Mouse (Mus musculus): ENCODE measurements around the gene C9orf72. TPM values are rescaled to one million over a fixed set of nuclear protein-coding genes. Genes with fewer than 3 reads are reported as not detected.
"Not testable (repeated sequence)": the region's sequence is repeated elsewhere in the genome, so short reads cannot be mapped to it uniquely, and the experiment has no call there.

Gene C9orf72
- total RNA-seq (2021): 1 to 10 TPM; 9.1 to 9.2 TPM
- long read RNA-seq, experiment 1, transcript C9orf72-203 (11 exons, 3,193 nt): major isoform, 9 of 15 reads
- long read RNA-seq, experiment 1, partial matches to known transcripts: 3 of 15 reads
- long read RNA-seq, experiment 1, other reads (novel, unspliced or antisense): 3 of 15 reads
- long read RNA-seq, experiment 2, partial matches to known transcripts: 3 of 10 reads
- long read RNA-seq, experiment 2, other reads (novel, unspliced or antisense): 3 of 10 reads

DNA sequence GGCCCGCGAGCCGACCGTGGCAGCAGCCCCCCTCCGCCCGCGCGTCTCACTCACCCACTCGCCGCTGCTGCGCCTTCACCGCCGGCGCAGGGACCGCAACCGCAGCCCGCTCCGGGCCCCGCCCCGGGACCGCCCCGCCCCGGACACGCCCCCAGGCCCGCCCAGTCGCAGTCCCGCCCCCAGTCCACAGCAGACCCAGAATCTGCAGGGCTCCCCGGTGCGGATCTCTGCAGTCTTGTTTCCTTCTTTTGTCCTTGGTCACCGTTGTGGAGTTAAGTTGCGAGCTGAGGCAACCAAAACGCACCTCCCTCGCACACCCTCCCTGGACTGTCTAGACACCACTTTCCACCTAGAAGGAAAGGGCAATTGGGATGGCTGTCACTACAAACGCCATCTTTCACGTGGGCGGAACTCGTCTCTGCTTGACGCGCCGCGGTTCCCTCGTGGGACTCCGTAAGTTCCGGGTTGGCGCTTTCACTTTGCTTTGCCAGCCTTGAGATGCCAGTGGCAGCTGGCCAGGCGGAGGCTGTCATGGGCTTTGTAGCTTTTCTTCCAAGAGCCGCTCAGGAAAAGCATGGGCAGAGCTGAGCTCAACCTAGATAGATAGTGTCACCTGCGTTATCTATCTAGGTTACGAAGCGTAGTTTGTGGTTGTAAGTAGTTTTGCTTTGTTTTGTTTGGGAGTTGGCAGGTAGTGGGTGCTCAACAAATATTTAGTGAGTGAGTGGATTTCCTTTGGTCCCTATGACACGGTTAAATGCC is at the start of gene C9orf72:
C9orf72 (minus strand) TSS at position 442 of the 762 bp plus-strand sequence.
- peak; percentile 94 for DNase-seq

GRCm38 (mm10) chr4:35259006-35259405 is 33.0 kb upstream of the C9orf72 start:
- DNase-seq: no peak

DNA sequence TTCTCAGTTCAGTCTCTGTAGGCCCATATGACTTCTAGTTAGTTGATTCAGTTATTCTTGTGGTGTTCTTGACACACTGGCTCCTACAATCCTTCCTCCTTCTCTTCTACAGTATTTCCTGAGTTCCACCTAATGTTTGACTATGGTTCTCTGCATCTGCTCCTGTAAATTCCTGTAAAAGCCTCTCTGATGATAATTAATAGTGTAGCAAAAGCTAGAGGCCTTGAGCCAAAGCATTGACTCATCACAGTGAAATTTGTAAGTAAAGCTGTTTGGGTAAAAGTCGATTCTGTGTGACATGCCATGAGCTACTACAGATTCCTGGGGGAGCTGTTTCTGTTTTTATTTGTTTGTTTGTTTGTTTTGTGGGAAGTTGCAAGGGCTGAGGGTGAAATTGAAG is 18.0 kb upstream of the C9orf72 start:
- DNase-seq: no peak

DNA sequence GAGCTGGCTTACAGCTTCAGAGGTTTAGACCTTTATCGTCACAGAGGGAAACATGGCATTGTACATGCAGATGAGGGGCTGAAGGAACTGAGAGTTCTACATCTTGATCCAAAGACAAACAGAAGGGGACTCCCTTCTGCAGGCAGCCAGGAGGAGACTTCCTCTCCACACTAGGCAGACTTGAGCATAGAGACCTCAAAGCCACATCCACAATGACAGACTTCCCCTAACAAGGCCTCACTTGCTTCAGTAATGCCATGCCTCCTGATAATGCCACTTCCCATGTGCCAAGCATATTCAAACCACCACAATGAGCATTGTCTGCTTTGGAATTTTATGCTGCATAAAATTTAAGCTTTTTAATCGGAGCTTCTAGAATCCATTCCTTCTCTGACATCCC is 15.8 kb upstream of the C9orf72 start:
- no peak for DNase-seq

- no peak for DNase-seq
Observed at GRCm38 (mm10) chr4:35238696-35239095, 12.7 kb upstream of the C9orf72 start.

- not testable (repeated sequence) for DNase-seq
Observed at GRCm38 (mm10) chr4:35238240-35238639, 12.3 kb upstream of the C9orf72 start.

- no peak for DNase-seq
Observed at GRCm38 (mm10) chr4:35236313-35236712, 10.3 kb upstream of the C9orf72 start.

DNA sequence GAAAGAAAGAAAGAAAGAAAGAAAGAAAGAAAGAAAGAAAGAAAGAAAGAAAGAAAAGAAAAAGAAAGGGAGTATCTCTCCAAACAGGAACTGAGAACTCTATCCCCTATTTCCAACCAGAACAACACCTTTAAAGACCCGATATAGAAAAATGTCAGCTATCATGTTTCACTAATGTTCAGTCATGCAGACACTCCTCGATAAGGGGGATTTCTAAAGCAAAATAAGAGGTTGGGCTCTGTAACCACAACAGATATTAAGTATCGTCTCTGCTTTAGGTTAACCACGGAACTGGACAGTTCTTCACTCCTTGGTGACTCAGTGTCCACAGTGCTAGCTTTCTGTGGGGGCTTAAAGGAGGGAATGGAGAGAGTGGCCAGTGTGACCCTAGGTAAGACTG is 2.3 kb upstream of the C9orf72 start:
- no peak for DNase-seq

- no peak for DNase-seq
Observed at GRCm38 (mm10) chr4:35226496-35226992, 569 bp upstream of the C9orf72 start.

- no peak for DNase-seq
Observed at GRCm38 (mm10) chr4:35225141-35225733, 738 bp downstream of the C9orf72 start.

DNA sequence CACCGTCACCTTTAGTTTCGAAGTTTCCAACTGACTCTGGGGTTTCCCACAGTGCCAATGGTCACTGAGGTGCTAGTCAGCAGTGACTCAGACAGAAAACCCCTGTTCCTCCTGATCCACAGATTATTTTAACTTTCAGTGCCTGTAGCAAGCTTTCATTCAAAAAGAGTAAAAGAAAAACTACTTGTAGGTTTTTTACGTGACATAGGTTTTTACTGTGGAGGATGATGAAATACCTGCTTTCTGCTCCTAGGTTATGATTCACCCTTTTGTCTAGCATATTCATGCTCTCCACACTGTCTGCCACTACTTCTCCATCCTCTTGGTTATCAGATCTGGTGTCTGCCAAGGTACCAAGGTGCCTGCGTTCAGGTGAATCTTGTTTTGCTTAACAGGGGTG is 1.9 kb downstream of the C9orf72 start:
- DNase-seq: no peak

- DNase-seq: no peak
Observed at GRCm38 (mm10) chr4:35223376-35223988, 2.5 kb downstream of the C9orf72 start.

DNA sequence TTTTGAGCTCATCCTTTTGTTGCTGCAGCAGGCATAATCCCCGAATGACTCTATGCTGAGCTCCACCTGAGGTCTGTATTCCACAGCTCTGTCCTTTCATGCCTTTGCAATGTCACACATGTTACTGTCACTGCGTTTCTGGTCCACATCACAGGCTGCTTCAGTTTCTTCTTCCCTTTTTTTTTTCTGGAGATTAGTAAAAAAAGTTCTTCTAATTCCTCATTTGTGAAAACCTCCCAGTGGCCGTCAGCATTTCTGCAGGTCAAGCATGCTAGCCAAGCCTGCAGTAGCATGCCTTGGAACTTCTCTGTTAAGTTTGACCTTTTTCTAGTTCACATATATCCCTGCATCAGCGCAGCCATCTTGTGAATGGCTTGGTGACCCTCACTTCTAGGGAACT is 4.1 kb downstream of the C9orf72 start:
- no peak for DNase-seq

- no peak for DNase-seq
Observed at GRCm38 (mm10) chr4:35221131-35221530, 4.8 kb downstream of the C9orf72 start.

GRCm38 (mm10) chr4:35220108-35220731 is 5.8 kb downstream of the C9orf72 start:
- DNase-seq: no peak

- no peak for DNase-seq
Observed at GRCm38 (mm10) chr4:35204659-35205058, 21.3 kb downstream of the C9orf72 start.

DNA sequence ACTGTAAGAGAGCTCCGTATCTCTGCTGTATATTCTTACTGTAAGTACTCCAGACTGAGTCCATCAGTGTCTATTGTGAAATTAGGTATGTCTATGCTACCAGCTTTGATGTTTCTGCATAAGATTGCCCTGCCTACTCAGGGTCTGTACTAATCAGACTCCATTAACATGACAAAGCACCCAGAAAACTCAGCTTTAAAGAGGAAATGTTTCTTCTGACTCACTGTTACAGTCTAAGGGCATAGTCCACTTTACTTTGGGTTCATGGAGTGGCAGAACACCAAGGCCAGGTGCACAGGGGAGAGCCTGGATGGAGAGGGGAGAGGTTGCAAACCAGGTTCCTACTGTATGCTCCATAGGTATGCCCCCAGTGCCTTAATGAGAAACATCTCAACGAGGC is 22.3 kb downstream of the C9orf72 start:
- DNase-seq: no peak

- DNase-seq: no peak
Observed at GRCm38 (mm10) chr4:35201700-35202099, 24.3 kb downstream of the C9orf72 start.

- DNase-seq: no peak
Observed at GRCm38 (mm10) chr4:35192725-35193124, 33.2 kb downstream of the C9orf72 start.

DNA sequence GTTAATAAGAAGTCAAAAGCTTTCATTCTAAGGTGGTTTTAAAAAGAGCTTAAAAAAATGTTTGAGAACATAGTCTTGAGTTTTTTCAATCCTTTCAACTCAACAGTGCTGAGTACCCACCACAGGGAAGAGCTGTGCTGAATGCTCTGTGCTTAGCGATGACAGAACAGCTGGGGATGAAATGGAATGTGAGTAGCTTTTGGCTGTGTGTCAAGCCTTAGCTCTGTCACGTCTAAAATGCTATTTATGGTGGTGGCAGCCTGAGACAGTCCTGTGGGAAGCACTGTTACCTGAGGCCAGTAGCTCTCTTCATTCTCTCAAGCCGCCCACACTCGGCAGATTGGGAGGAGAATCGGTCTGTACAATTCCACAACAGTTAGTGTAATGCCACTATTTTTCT is 36.2 kb downstream of the C9orf72 start:
- no peak for DNase-seq

DNA sequence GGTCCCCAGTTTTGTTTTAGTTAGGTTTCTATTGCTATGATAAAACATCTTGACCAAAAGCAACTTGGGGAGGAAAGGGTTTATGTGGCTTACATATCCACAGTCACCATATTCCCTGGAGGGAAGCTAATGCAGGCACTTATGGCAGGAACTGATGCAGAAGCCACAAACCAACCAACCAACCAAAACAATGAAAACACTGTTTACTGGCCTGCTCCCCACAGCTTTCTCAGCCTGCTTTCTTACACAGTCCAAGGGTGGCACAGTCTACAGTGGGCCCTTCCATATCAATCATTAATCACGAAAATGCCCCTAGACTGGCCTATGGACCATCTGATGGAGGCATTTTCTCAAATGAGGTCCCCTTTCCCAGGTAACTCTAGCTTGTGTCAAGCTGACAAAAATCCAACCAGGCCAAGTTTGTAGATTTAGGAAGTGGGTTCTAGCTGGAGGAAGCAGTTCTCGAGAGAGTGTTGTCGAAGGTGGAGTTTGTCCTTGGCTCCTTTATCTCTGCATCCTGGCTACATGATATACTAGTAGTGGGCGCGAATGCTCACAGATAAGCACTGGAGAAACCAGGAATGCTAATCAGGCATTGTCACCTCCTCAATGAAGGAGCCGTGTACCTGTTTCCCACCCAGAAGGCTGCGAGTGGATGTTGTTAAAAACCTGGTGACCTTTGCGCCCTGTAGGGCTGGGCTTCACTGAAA is 38.2 kb downstream of the C9orf72 start:
- DNase-seq: no peak
